Mouse (Mus musculus) frontal cortex, postnatal 36 days (tissue): ENCODE measurements around the gene 1700017B05Rik.
A peak's percentile ranks its signal among the peaks of the same experiment; 100 is the strongest.
"Not testable (repeated sequence)": the region's sequence is repeated elsewhere in the genome, so short reads cannot be mapped to it uniquely, and the experiment has no call there.

ENCODE experiments used
- DNase-seq, 2 experiments: peaks; one replicate each; pipeline ENCODE4 v3.0.0; 2022; ENCODE audit warnings: low spot score in 2 of 2

Gene 1700017B05Rik

DNA sequence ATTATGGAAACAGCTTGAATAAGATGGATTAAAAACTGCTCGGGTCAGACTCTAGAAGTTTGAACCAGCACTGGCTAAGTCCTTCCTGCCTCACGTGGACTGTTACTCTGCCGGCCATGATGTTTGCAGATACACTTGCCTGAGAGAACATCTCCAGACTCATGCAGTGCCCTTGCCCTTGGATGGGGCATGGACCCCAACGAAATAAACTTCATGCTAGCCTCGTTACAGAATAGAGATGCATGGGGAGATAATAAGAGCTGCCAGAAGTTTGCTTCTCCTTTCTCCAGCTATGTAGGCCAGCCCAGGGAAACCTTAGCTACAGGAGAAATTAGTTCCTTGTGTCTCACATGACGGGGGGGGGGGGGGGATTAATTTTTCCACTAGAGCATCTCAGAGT lies 47.9 kb downstream of the 1700017B05Rik start:
- DNase-seq = no peak

DNA sequence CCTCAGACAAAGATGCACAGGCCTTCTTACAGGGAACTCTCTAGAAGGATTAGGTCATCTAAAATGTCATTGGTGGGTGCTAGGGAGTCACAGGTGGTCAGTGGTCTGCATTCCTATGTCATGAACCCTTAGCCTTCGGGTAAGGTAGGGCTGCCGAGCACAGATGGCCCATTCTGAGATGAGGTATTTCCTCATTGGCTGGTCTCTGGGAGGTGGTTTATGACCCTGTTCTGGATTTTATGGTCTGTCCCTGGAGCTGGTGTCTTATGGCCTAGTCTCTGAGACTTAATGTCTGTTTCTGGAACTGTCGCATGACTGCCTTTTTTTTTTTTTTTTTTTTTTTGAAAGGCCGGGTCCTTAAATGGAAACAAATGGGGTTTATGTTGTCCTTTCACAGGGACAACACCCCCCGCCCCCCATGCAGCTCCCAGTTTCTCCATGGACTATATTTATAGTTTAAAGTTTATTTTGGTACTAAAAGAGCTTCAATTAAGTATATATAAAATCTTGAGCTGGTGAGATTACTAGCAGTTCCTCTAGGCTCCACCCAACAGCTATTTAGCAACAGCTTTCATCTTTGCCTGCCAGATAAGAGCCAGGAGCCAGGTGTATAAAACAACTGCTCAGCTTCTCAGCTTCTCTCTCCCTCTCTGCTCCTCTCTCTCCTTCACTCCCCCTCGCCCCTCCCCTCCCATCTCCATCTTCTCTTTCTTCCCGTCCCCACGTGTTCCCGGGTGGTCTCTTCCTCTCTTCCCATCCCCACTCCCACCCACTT lies 49.8 kb downstream of the 1700017B05Rik start:
- DNase-seq = no peak

DNA sequence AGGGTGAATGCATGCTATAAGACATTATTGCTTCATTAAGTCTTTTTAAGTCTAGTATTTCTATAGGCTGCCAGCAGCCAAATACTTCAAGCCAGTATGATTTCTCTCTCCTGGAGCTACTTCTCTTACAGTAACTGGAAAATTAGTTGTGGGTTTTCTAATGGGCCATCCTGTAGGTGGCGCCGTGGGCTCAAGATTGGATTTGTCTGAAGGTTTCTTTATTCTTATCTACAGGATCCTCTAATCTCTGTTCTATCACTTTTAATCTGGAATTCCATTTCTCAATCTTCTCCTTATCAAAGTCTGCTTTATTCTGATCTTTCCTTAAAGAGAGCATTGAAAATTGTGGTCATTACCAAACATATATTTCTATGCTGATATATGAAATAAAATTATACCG lies 53.1 kb downstream of the 1700017B05Rik start:
- peak; percentile 6 to 51 for DNase-seq

DNA sequence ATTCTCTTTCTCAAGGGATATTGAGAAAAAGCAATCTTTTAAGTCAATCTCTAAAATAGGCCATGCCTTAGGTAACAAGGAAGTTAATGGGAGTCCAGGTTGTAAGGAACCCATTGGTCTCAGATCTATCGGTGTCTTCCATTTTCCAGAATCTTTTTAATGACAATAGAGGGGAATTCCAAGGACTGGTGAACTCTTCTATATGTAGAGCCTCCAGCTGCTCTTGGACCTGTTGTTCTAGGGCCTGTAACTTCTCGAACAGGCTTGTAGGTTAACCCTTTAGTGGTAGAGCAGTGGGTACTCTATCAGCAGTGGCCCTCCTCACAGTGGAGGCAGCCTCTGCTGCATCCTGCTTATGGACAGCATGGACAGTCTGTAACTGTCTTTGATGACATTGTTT lies 55.5 kb downstream of the 1700017B05Rik start:
- no peak for DNase-seq

DNA sequence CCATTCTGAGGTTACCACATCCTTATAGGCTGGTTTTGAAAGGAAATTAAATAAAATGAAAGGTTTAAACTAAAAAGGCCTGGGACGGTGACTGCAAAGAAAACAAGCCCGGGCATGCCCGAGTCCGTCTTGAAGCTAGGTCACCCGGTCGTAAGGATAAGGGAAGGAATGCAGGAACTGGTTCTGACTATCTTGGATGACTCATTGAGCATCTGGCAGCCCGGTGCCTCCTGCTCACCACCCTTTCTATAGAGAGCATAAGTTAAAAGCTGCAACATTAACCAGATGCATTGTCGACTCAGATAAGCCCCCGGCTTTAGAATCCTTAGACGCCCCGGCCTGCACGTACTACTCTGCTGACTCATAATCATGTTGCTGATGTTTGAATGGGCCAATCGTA lies 58.8 kb downstream of the 1700017B05Rik start:
- not testable (repeated sequence) for DNase-seq
